Mouse (Mus musculus): Measurements from ENCODE around the gene Tomt.
"Not testable (repeated sequence)": the region's sequence is repeated elsewhere in the genome, so short reads cannot be mapped to it uniquely, and the experiment has no call there.

Gene Tomt

GRCm38 (mm10) chr7:101906287-101906681 is at the start of gene Tomt:
Gene Tomt (minus strand): TSS chr7:101906359.
- DNase-seq (ENCODE audit: low spot score) = no peak

GRCm38 (mm10) chr7:101955862-101956261 is 49.7 kb upstream of the Tomt start:
- no peak for DNase-seq (ENCODE audit: low spot score)

- DNase-seq (ENCODE audit: low spot score) = no peak
Measured at GRCm38 (mm10) chr7:101955276-101955675, 49.1 kb upstream of the Tomt start.

- no peak for DNase-seq (ENCODE audit: low spot score)
Measured at GRCm38 (mm10) chr7:101954163-101954562, 48.0 kb upstream of the Tomt start.

- DNase-seq (ENCODE audit: low spot score) = no peak
Measured at GRCm38 (mm10) chr7:101952098-101952497, 45.9 kb upstream of the Tomt start.

- no peak for DNase-seq (ENCODE audit: low spot score)
Measured at GRCm38 (mm10) chr7:101951648-101952047, 45.5 kb upstream of the Tomt start.

GRCm38 (mm10) chr7:101949008-101949407 is 42.8 kb upstream of the Tomt start:
- DNase-seq (ENCODE audit: low spot score) = not testable (repeated sequence)

GRCm38 (mm10) chr7:101939758-101940157 is 33.6 kb upstream of the Tomt start:
- no peak for DNase-seq (ENCODE audit: low spot score)

- DNase-seq (ENCODE audit: low spot score) = no peak
Measured at GRCm38 (mm10) chr7:101938348-101938747, 32.2 kb upstream of the Tomt start.

- no peak for DNase-seq (ENCODE audit: low spot score)
Measured at GRCm38 (mm10) chr7:101937569-101937968, 31.4 kb upstream of the Tomt start.

GRCm38 (mm10) chr7:101936996-101937395 is 30.8 kb upstream of the Tomt start:
- DNase-seq (ENCODE audit: low spot score) = no peak

- no peak for DNase-seq (ENCODE audit: low spot score)
Measured at GRCm38 (mm10) chr7:101935957-101936356, 29.8 kb upstream of the Tomt start.

GRCm38 (mm10) chr7:101933751-101934240 is 27.6 kb upstream of the Tomt start, which contains the start of the genes Lrrc51 and Numa1:
Gene Lrrc51 (minus strand): TSS chr7:101933895.
Gene Numa1 (plus strand): TSS chr7:101934111.
- DNase-seq (ENCODE audit: low spot score) = peak; percentile 91

GRCm38 (mm10) chr7:101933300-101933699 is 27.1 kb upstream of the Tomt start:
- no peak for DNase-seq (ENCODE audit: low spot score)

GRCm38 (mm10) chr7:101932551-101932950 is 26.4 kb upstream of the Tomt start:
- no peak for DNase-seq (ENCODE audit: low spot score)

GRCm38 (mm10) chr7:101928093-101928492 is 21.9 kb upstream of the Tomt start:
- DNase-seq (ENCODE audit: low spot score) = no peak

- not testable (repeated sequence) for DNase-seq (ENCODE audit: low spot score)
Measured at GRCm38 (mm10) chr7:101925892-101926291, 19.7 kb upstream of the Tomt start.

- DNase-seq (ENCODE audit: low spot score) = peak; percentile 59
Measured at GRCm38 (mm10) chr7:101918071-101918470, 11.9 kb upstream of the Tomt start.

GRCm38 (mm10) chr7:101911982-101912381 is 5.8 kb upstream of the Tomt start:
- DNase-seq (ENCODE audit: low spot score) = no peak

GRCm38 (mm10) chr7:101910138-101910537 is 4.0 kb upstream of the Tomt start:
- DNase-seq (ENCODE audit: low spot score) = no peak

- no peak for DNase-seq (ENCODE audit: low spot score)
Measured at GRCm38 (mm10) chr7:101908367-101908766, 2.2 kb upstream of the Tomt start.

GRCm38 (mm10) chr7:101906696-101907095 is 537 bp upstream of the Tomt start:
- no peak for DNase-seq (ENCODE audit: low spot score)

- DNase-seq (ENCODE audit: low spot score) = peak; percentile 98
Measured at GRCm38 (mm10) chr7:101905561-101906286, 435 bp downstream of the Tomt start, which contains the start of gene Lamtor1. Gene Lamtor1 (plus strand): TSS chr7:101905904.

- no peak for DNase-seq (ENCODE audit: low spot score)
Measured at GRCm38 (mm10) chr7:101902846-101903245, 3.3 kb downstream of the Tomt start.
